Mouse (Mus musculus) small intestine, adult 2 months (tissue): ENCODE measurements around the gene Cdr2l.

Source experiments
- CTCF ChIP-seq: fragments of 200-500 bp; IDR thresholded peaks from 2 replicates; pipeline ENCODE4 v1.5.1; 2012; ENCODE audit warnings: low read depth, mild to moderate bottlenecking, control low read depth, inconsistent platforms, low read length, moderate library complexity, mixed read lengths; ENCODE audit not compliant: insufficient replicate concordance, insufficient read length; ENCODE audit errors: extremely low read depth
- POLR2A ChIP-seq: fragments of 200-500 bp; IDR thresholded peaks from 2 replicates; pipeline ENCODE4 v1.6.1; 2012; ENCODE audit warnings: low read depth, mild to moderate bottlenecking, control low read depth, inconsistent platforms, low read length, moderate library complexity

GRCm38 (mm10) chr11:115381276-115381675 lies 440 bp upstream of the Cdr2l start:
- no peak for TF ChIP-seq CTCF
- no peak for TF ChIP-seq POLR2A
